Mouse (Mus musculus) heart, postnatal 0 days (tissue): Measurements from ENCODE around the gene Actn3. TPM values are rescaled to one million over a fixed set of nuclear protein-coding genes. Genes with fewer than 3 reads are reported as not detected.

Experiments used
- ATAC-seq: fragments of 200-750 bp; cut with Nextera tagmentation; 2 replicates; pipeline ENCODE4 v1.8.0; 2017; ENCODE audit warnings: low read depth, moderate number of reproducible peaks, moderate library complexity; ENCODE audit not compliant: insufficient read depth
- DNase-seq: peaks from one replicate; pipeline ENCODE4 v3.0.0-alpha.2; 2016; ENCODE audit warnings: low spot score
- H3K27ac ChIP-seq: fragments of 300-500 bp; sonication (generic); 2 replicates; pipeline ENCODE4 v1.5.1; 2014; ENCODE audit warnings: low read depth, mild to moderate bottlenecking
- H3K27me3 ChIP-seq: fragments of 300-500 bp; sonication (generic); 2 replicates; pipeline ENCODE4 v1.6.1; 2014; ENCODE audit warnings: low read length, mixed read lengths; ENCODE audit not compliant: control insufficient read depth, insufficient read depth
- H3K36me3 ChIP-seq: fragments of 300-500 bp; sonication (generic); replicated peaks from 2 replicates; pipeline ENCODE4 v1.6.1; 2014; ENCODE audit warnings: low read length, mixed read lengths; ENCODE audit not compliant: control insufficient read depth, insufficient read depth
- H3K4me1 ChIP-seq: fragments of 300-500 bp; sonication (generic); 2 replicates; pipeline ENCODE4 v1.6.1; 2014; ENCODE audit warnings: antibody characterized with exemption; ENCODE audit not compliant: control insufficient read depth, insufficient read depth
- H3K4me2 ChIP-seq: fragments of 300-500 bp; sonication (generic); 2 replicates; pipeline ENCODE4 v1.6.1; 2014; ENCODE audit warnings: low read depth, mild to moderate bottlenecking, low read length, moderate library complexity
- H3K4me3 ChIP-seq: fragments of 300-500 bp; sonication (generic); 2 replicates; pipeline ENCODE4 v1.5.1; 2014; ENCODE audit warnings: low read depth, low read length
- H3K9ac ChIP-seq: fragments of 300-500 bp; sonication (generic); replicated peaks from 2 replicates; pipeline ENCODE4 v1.6.1; 2014; ENCODE audit warnings: low read depth, low read length, mixed read lengths
- H3K9me3 ChIP-seq: fragments of 300-500 bp; sonication (generic); replicated peaks from 2 replicates; pipeline ENCODE4 v1.6.1; 2016; ENCODE audit warnings: low read length; ENCODE audit not compliant: control insufficient read depth
- CTCF ChIP-seq: IDR thresholded peaks from 2 replicates; pipeline ENCODE4 v1.5.1; 2016; ENCODE audit warnings: antibody characterized with exemption, control low read depth, low read depth
- EP300 ChIP-seq: IDR thresholded peaks from 2 replicates; pipeline ENCODE4 v1.6.1; 2016; ENCODE audit warnings: antibody characterized with exemption, low read depth
- WGBS: fragments of 180-500 bp; shearing (Covaris S2); extraction: QIAGEN DNeasy Blood & Tissue Kit; methylation state at CpG from one replicate; pipeline ENCODE4 v1.1.7; 2014; 5-methylcytosine and 5-hydroxymethylcytosine counted together
- polyA plus RNA-seq: library from polyadenylated mRNA; unstranded; fragments of >200 nt; fragmentation: Nextera tagmentation; extraction: Ambion mirVana; gene quantifications from 2 replicates; pipeline ENCODE4 v1.2.1, GENCODE M21; 2015
- total RNA-seq: library from RNA; depleted of rRNA; stranded (reverse); fragments of >200 nt; gene quantifications from 2 replicates; pipeline ENCODE4 v1.2.3, GENCODE M21; 2014; ENCODE audit warnings: low replicate concordance

Gene Actn3
- total and polyA plus RNA-seq, 2 experiments from 2014 or later = 0.72 to 0.95 TPM

- H3K9me3 ChIP-seq = no peaks in the 10 kb centered on the region
- H3K4me3 ChIP-seq = no peak overlapping the region
- no peaks in the 10 kb centered on the region; the same call in 1 of the 2 replicates for H3K36me3 ChIP-seq
- no peak overlapping the region for H3K4me2 ChIP-seq
- H3K9ac ChIP-seq = no peak overlapping the region
- WGBS = 52% methylated on average over 21 of the region's 21 CpGs
- no peaks in the 10 kb centered on the region for H3K4me1 ChIP-seq
- DNase-seq = no peak
- ATAC-seq = no peak
- TF ChIP-seq EP300 = no peak
- H3K27me3 ChIP-seq = no peaks in the 10 kb centered on the region
- H3K27ac ChIP-seq = no peak overlapping the region
Measured at GRCm38 (mm10) chr19:4896780-4897520, 19.2 kb upstream of the Actn3 start.

GRCm38 (mm10) chr19:4891798-4892197 is 14.1 kb upstream of the Actn3 start:
- TF ChIP-seq EP300 (no peak), CTCF (no peak)
- H3K27ac ChIP-seq = no peak overlapping the region
- H3K27me3 ChIP-seq = no peaks in the 10 kb centered on the region
- no peak overlapping the region for H3K9ac ChIP-seq
- H3K4me3 ChIP-seq = no peak overlapping the region
- H3K36me3 ChIP-seq = no peaks in the 10 kb centered on the region; the same call in 1 of the 2 replicates
- no peaks in the 10 kb centered on the region for H3K9me3 ChIP-seq
- no peaks in the 10 kb centered on the region for H3K4me1 ChIP-seq
- no peak for DNase-seq
- no peak overlapping the region for H3K4me2 ChIP-seq
- ATAC-seq = no peak
- WGBS = 70% methylated on average over 3 of the region's 3 CpGs

- Histone ChIP-seq H3K27me3 (no peaks in the 10 kb centered on the region), H3K4me3 (no peak overlapping the region), H3K9ac (no peak overlapping the region), H3K4me1 (no peaks in the 10 kb centered on the region), H3K9me3 (no peaks in the 10 kb centered on the region), H3K36me3 (no peaks in the 10 kb centered on the region; the same call in 1 of the 2 replicates), H3K4me2 (no peak overlapping the region), H3K27ac (no peak overlapping the region)
- 42% methylated on average over 10 of the region's 10 CpGs for WGBS
- no peak for DNase-seq
- TF ChIP-seq CTCF (no peak), EP300 (no peak)
- ATAC-seq = 0 out of 2 replicates have a peak, but pooled peaks have one; percentile 47
Measured at GRCm38 (mm10) chr19:4889791-4890190, 12.1 kb upstream of the Actn3 start.

- no peak for TF ChIP-seq CTCF
- no peak for TF ChIP-seq EP300
- H3K9ac ChIP-seq = no peak overlapping the region
- H3K4me1 ChIP-seq = no peaks in the 10 kb centered on the region
- WGBS = 77% methylated on average over 4 of the region's 4 CpGs
- no peak overlapping the region for H3K27ac ChIP-seq
- ATAC-seq (no peak), DNase-seq (no peak)
- H3K27me3 ChIP-seq = no peaks in the 10 kb centered on the region
- H3K9me3 ChIP-seq = no peaks in the 10 kb centered on the region
- H3K4me2 ChIP-seq = no peak overlapping the region
- H3K4me3 ChIP-seq = no peak overlapping the region
- 0 out of 2 replicates have a peak, but pooled peaks cover 7% of the 10 kb centered on the region for H3K36me3 ChIP-seq
Measured at GRCm38 (mm10) chr19:4883961-4884360, 6.3 kb upstream of the Actn3 start.

GRCm38 (mm10) chr19:4879324-4879703 is 1.6 kb upstream of the Actn3 start:
- H3K36me3 ChIP-seq = 0 out of 2 replicates have a peak, but pooled peaks cover 7% of the 10 kb centered on the region
- H3K4me1 ChIP-seq = peaks cover 8% of the 10 kb centered on the region; the same call in 1 of the 2 replicates
- H3K4me3 ChIP-seq = peak overlapping the region; percentile 89
- 0 out of 2 replicates have a peak, but pooled peaks cover 4% of the 10 kb centered on the region for H3K27me3 ChIP-seq
- H3K4me2 ChIP-seq = peak overlapping the region; percentile 90
- H3K27ac ChIP-seq = no peak overlapping the region
- TF ChIP-seq CTCF (no peak), EP300 (no peak)
- WGBS = 58% methylated on average over 10 of the region's 10 CpGs
- H3K9ac ChIP-seq = 0 out of 2 replicates have a peak overlapping the region, but pooled peaks have one; percentile 85
- H3K9me3 ChIP-seq = no peaks in the 10 kb centered on the region
- no peak for DNase-seq
- no peak for ATAC-seq
